Mouse (Mus musculus) yolk sac, embryonic 10.5 days (tissue): ENCODE results near the gene Gm20937.
"Not testable (repeated sequence)": the region's sequence is repeated elsewhere in the genome, so short reads cannot be mapped to it uniquely, and the experiment has no call there.

Experiments
- DNase-seq: peaks from one replicate; pipeline ENCODE4 v3.0.0-alpha.2; 2017; ENCODE audit warnings: low spot score

Gm20937 gene

DNA sequence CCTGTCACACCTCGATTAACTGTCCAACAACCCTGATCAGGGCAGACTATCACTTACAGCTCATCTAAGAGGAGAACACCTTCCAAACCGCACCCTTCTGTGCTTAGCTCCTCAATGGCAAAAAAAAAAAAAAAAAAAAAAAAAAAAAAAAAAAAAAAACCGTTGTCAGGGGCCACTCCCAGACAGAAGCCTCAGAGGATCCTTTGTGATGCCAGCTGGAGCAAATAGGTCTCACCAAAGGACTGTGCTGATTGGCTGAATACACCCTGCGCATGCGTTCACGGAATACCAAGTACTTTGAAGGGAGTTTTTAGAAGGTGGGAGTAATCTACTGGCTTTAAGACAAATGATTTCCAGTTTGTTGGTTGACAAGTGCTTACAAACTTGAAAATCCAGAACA is at the start of gene Gm20937:
Gm20937 (minus strand) TSS at position 101 of the 400 bp plus-strand sequence.
- DNase-seq, result not testable (repeated sequence)
